Mouse (Mus musculus): ENCODE data around the gene Uqcc1.
A peak's percentile ranks its signal among the peaks of the same experiment; 100 is the strongest.

Gene Uqcc1

GRCm38 (mm10) chr2:155817301-155818245, 112.5 kb downstream of the Uqcc1 start:
- DNase-seq (ENCODE audit: low spot score in 2 of 2) = no peak

GRCm38 (mm10) chr2:155816179-155816578, 113.9 kb downstream of the Uqcc1 start:
- no peak for DNase-seq (ENCODE audit: low spot score in 2 of 2)

GRCm38 (mm10) chr2:155814829-155815228, 115.3 kb downstream of the Uqcc1 start:
- DNase-seq (ENCODE audit: low spot score in 2 of 2) = no peak

DNA sequence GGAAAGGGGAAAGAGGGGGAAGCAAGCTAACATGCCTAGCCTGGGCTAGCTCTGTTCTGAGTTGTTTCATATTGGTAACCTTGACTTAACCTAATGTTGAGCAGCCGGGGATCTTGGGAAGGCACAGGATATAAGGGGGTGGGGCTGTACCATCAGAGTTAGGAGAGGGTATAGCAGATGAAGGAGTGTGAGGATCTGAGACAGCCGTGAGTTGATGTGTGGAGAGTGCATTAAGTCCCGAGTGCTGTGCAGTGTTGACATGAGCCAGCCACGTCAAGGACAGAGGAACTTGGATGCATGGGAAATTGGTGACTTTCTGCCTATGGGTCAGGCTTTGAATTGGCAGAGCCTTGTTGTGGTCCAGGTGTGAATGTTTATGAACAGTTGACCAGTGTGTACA, 117.5 kb downstream of the Uqcc1 start:
- no peak for DNase-seq (ENCODE audit: low spot score in 2 of 2)

- peak; percentile 91 to 94 for DNase-seq (ENCODE audit: low spot score in 2 of 2)
These were observed 118.2 kb downstream of the Uqcc1 start for GRCm38 (mm10) chr2:155811821-155812396.

- no peak for DNase-seq (ENCODE audit: low spot score in 2 of 2)
These were observed 120.5 kb downstream of the Uqcc1 start for GRCm38 (mm10) chr2:155809620-155810019.

DNA sequence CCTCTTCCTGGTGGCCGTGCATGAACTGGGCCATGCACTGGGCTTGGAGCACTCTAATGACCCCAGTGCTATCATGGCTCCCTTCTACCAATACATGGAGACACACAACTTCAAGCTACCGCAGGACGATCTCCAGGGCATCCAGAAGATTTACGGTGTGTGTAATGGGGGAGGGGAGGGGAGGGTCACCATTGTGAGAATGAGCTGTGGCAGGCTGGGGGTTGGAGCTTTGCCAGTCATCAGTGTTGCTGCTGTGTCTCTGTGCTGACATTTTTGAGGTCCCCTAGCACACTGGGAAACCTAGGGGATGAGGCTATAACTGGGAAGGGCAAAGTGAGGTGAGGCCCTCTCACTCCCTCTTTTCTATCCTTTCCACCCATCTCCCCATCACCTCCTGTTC, 122.7 kb downstream of the Uqcc1 start:
- no peak for DNase-seq (ENCODE audit: low spot score in 2 of 2)

GRCm38 (mm10) chr2:155806548-155806947, 123.6 kb downstream of the Uqcc1 start:
- no peak for DNase-seq (ENCODE audit: low spot score in 2 of 2)

GRCm38 (mm10) chr2:155805925-155806255, 124.2 kb downstream of the Uqcc1 start:
- no peak for DNase-seq (ENCODE audit: low spot score in 2 of 2)

GRCm38 (mm10) chr2:155805231-155805924, 124.7 kb downstream of the Uqcc1 start:
- DNase-seq (ENCODE audit: low spot score in 2 of 2) = no peak

DNA sequence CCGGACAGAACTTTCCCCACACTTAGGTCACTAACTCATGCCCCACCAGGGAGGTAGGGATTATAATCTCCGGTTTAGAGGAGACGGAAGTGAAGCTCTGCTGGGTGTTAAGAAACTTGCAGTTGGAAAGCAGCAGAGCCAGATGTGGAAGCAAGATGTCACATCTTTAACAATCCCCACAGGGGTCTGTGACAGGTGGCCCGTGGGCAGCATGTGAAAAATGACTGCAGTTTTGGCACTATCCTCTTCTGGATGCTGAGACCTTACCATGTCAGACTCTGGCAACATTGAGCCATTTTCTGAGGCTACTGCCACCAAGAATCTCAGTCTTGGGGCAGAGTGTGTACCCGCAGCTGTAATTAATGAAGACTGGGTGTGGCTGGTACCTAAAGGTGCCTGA, 126.1 kb downstream of the Uqcc1 start:
- no peak for DNase-seq (ENCODE audit: low spot score in 2 of 2)

- DNase-seq (ENCODE audit: low spot score in 2 of 2) = no peak
These were observed 127.3 kb downstream of the Uqcc1 start for GRCm38 (mm10) chr2:155802761-155803160.

DNA sequence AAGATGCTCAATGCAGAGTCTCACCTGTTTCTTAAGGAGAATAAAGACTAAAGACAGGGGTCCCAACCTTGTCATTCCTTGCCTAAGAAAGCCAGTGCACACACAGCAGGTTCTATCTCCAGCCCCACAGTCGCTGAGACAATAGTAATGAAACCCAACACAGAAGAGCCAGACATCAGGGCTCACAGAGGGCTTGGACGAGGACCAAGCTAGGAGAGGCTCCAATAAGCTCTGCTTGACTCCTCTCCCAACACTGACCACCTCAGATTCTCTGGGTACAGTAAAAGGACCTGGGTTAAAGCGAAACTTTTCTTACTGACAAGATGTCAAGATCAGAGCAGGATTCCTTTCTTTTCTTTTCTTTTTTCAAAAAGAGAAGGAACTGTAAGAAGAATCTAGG, 131.5 kb downstream of the Uqcc1 start:
- no peak for DNase-seq (ENCODE audit: low spot score in 2 of 2)

Data from frontal cortex, postnatal 36 days (tissue).